8 mouse cellular contexts compared by ENCODE assay signal in genomic region chr11:101984054-101985025, GRCm38 (mm10). TPM values are rescaled to one million over a fixed set of nuclear protein-coding genes. Genes with fewer than 3 reads are reported as not detected.
DNase-seq lines count a peak whose midpoint lies in the region; ATAC-seq lines count a peak whose summit lies in the region.

Gene Cfap97d1 (plus strand): TSS chr11:101984279.

- peak; percentile 80 for ATAC-seq in intestine, embryonic 14.5 days (replicated peaks; ENCODE audit: low FRiP score, low TSS enrichment, low read depth)
- ATAC-seq in megakaryocyte progenitor cell, adult 5-6 weeks (replicated peaks; ENCODE audit: poor library complexity): peak; percentile 71

- DNase-seq in adrenal gland, adult 2 months: peak; percentile 94
- peak; percentile 96 for DNase-seq in embryo, embryonic 10.5 days (ENCODE audit: low spot score)
- DNase-seq in gastrocnemius, postnatal 14 days: peak; percentile 95
- DNase-seq in intestine, embryonic 14.5 days (ENCODE audit: low spot score): peak; percentile 96
- DNase-seq in left cerebral cortex, postnatal 10 days (ENCODE audit: extremely low spot score in 1 of 2, low spot score in 2 of 2): peak; percentile 96 to 98
- peak; percentile 97 to 99 for DNase-seq in right cerebral cortex, postnatal 10 days (ENCODE audit: low spot score in 2 of 2)
- peak; percentile 90 for DNase-seq in urinary bladder, postnatal 25 days (ENCODE audit: low spot score)

- 1% methylated on average over 64 of the region's 71 CpGs for WGBS in intestine, embryonic 14.5 days

- peak within 1 kb of the TSS; percentile 100 for H3K4me2 ChIP-seq in intestine, embryonic 14.5 days (ENCODE audit: low read length)

- peak within 1 kb of the TSS; percentile 76 for H3K4me3 ChIP-seq in intestine, embryonic 14.5 days (ENCODE audit: low read depth, low read length)

- no peaks in the 10 kb centered on the region for H3K9me3 ChIP-seq in intestine, embryonic 14.5 days (ENCODE audit: control insufficient read depth, low read length)

- peak within 1 kb of the TSS; percentile 79 for H3K27ac ChIP-seq in intestine, embryonic 14.5 days (ENCODE audit: low read depth)

- intact Hi-C loops in gastrocnemius, postnatal 14 days (cut with DNase I; ENCODE audit: low total_unique reads): loop anchor here (5.0 kb wide), 1 partner anchor 53 kb away; no protein-coding TSS in a partner anchor
- intact Hi-C loops in left cerebral cortex, postnatal 10 days (cut with DNase I): loop anchor here (2.0 kb wide), 1 partner anchor 54 kb away; no protein-coding TSS in a partner anchor

- H3K36me3 ChIP-seq in intestine, embryonic 14.5 days (ENCODE audit: control insufficient read depth, insufficient read depth, low read length): 0 out of 2 replicates have a peak, but pooled peaks cover 9% of the 10 kb centered on the region

- H3K4me1 ChIP-seq in intestine, embryonic 14.5 days (replicated peaks; ENCODE audit: control insufficient read depth, insufficient read depth, low read length): peaks cover 15% of the 10 kb centered on the region

- H3K27me3 ChIP-seq in intestine, embryonic 14.5 days (replicated peaks; ENCODE audit: control insufficient read depth, insufficient read depth, low read length): no peaks in the 10 kb centered on the region

- peak within 1 kb of the TSS; percentile 62 for H3K9ac ChIP-seq in intestine, embryonic 14.5 days (ENCODE audit: low read length)

RNA-seq across cellular contexts. Expression of gene Cfap97d1, which starts in this region (rescaled TPM):
- not detected for total RNA-seq in adrenal gland, adult 2 months (2021)
- not detected in 2 replicates for polyA plus RNA-seq in adrenal gland, adult 2 months (2012; rRNA removed)
- not detected for total RNA-seq in gastrocnemius, postnatal 14 days (2021)
- polyA plus RNA-seq in intestine, embryonic 14.5 days (2014; fragmentation: Nextera tagmentation; extraction: Ambion mirVana): not detected in 2 replicates
- not detected for total RNA-seq in left cerebral cortex, postnatal 10 days (2021)
- not detected in 2 replicates for total RNA-seq in megakaryocyte progenitor cell, adult 5-6 weeks (2015)
- total RNA-seq in megakaryocyte progenitor cell, adult 5-6 weeks (2017): not detected in 2 replicates

Comparison
In these comparisons a context has a peak if more than half of its experiments do, and no peak if none do; other contexts are left out.
1. Peak in every context shown above with its lines: DNase-seq, ATAC-seq, H3K4me3 ChIP-seq and H3K27ac ChIP-seq.
2. Peak in DNase-seq in adrenal gland, adult 2 months; RNA of the gene not detected or under 1 TPM.
3. Peak in DNase-seq in gastrocnemius, postnatal 14 days; RNA of the gene not detected or under 1 TPM.
4. Peak in DNase-seq, ATAC-seq, H3K4me3 ChIP-seq, H3K27ac ChIP-seq, H3K9ac ChIP-seq and H3K4me2 ChIP-seq in intestine, embryonic 14.5 days; RNA of the gene not detected or under 1 TPM.
5. Peak in DNase-seq in left cerebral cortex, postnatal 10 days; RNA of the gene not detected or under 1 TPM.
6. Peak in ATAC-seq in megakaryocyte progenitor cell, adult 5-6 weeks; RNA of the gene not detected or under 1 TPM.